Mouse (Mus musculus) forelimb bud, embryonic 11.5 days (tissue): ENCODE results near the gene Gm3286.
"Not testable (repeated sequence)": the region's sequence is repeated elsewhere in the genome, so short reads cannot be mapped to it uniquely, and the experiment has no call there.

Source experiments
- DNase-seq: peaks from one replicate; pipeline ENCODE4 v3.0.0-alpha.2; 2012; ENCODE audit warnings: low read depth, low spot score

The Gm3286 gene

DNA sequence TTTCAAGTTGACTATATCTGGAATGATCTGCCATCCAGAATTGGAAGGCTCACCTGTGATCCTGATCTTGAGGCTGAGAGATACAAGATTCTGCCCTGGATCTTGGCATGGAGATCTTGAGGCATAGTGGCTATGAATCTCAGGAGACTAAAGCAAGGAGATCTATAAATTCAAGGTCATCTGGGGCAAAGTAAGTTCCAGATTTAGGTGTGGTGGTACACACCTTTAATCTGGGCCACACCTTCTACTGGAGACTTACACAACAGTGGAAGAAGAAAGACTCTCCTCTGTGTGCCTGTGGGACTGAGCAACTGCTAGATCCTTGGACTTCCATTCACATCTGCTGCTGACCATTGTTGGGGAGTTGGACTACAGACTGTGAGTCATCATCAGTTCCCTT is at the start of gene Gm3286:
Gm3286 (plus strand) TSS at position 301 of the 400 bp plus-strand sequence.
- not testable (repeated sequence) for DNase-seq
